ENCODE assay signal across 13 mouse cellular contexts in genomic region chr13:28556385-28556938, GRCm38 (mm10).
A peak's percentile ranks its signal among the peaks of the same experiment; 100 is the strongest.
DNase-seq lines count a peak whose midpoint lies in the region; ATAC-seq and TF ChIP-seq lines count a peak whose summit lies in the region.
"Had no signal": no experiment of that assay in that cellular context is flagged by ENCODE, and none has a peak within 500 bp of the region (broad histone marks: within the 10 kb centered on the region; RNA-seq: fewer than 3 reads in every experiment).

No protein-coding gene starts in this region.

- no peak overlapping the region for H3K4me3 ChIP-seq in limb, embryonic 10.5 days
- no peak overlapping the region for H3K4me3 ChIP-seq in liver, postnatal 0 days (ENCODE audit: low read depth, low read length)
- no peak overlapping the region for H3K4me3 ChIP-seq in midbrain, embryonic 14.5 days (replicated peaks; ENCODE audit: low read depth, low read length)
- H3K4me3 ChIP-seq: forebrain, embryonic 13.5 days; midbrain, embryonic 10.5 days had no signal

- peak overlapping the region; percentile 69 for H3K27ac ChIP-seq in limb, embryonic 10.5 days
- no peak overlapping the region for H3K27ac ChIP-seq in liver, postnatal 0 days (ENCODE audit: low read depth)
- H3K27ac ChIP-seq in midbrain, embryonic 14.5 days (replicated peaks; ENCODE audit: low read depth, low read length), result no peak overlapping the region
- H3K27ac ChIP-seq: forebrain, embryonic 13.5 days; midbrain, embryonic 10.5 days had no signal

- peak; percentile 72 for TF ChIP-seq EP300 in liver, postnatal 0 days (IDR thresholded peaks at IDR 0.05; ENCODE audit: low read depth)

- WGBS in limb, embryonic 10.5 days, result 78% methylated on average over 5 of the region's 5 CpGs
- WGBS in liver, postnatal 0 days (ENCODE audit: insufficient replicate concordance), result 35% methylated on average over 5 of the region's 5 CpGs
- WGBS in midbrain, embryonic 14.5 days, result 83% methylated on average over 5 of the region's 5 CpGs

- H3K9me3 ChIP-seq in limb, embryonic 10.5 days (replicated peaks), result no peaks in the 10 kb centered on the region
- H3K9me3 ChIP-seq in liver, postnatal 0 days (ENCODE audit: low read length), result no peaks in the 10 kb centered on the region
- no peaks in the 10 kb centered on the region for H3K9me3 ChIP-seq in midbrain, embryonic 14.5 days (ENCODE audit: control insufficient read depth, low read length)
- H3K9me3 ChIP-seq: forebrain, embryonic 13.5 days; midbrain, embryonic 10.5 days had no signal

- intact Hi-C loops in heart, postnatal 10 days (cut with DNase I), result no loop called here

- no peak overlapping the region for H3K4me2 ChIP-seq in liver, postnatal 0 days (ENCODE audit: low read depth, low read length)
- no peak overlapping the region for H3K4me2 ChIP-seq in midbrain, embryonic 14.5 days (ENCODE audit: low read length)
- H3K4me2 ChIP-seq: forebrain, embryonic 13.5 days had no signal

- DNase-seq in 416B (ENCODE audit: low read depth), result peak; percentile 79
- no peak for DNase-seq in limb, embryonic 10.5 days (ENCODE audit: low spot score)
- no peak for DNase-seq in liver, postnatal 0 days
- no peak for DNase-seq in midbrain, embryonic 14.5 days
- no peak for DNase-seq in heart, postnatal 10 days
- DNase-seq in cerebellum, adult 11-12 months, result no peak
- DNase-seq in retina, postnatal 1 day, result no peak
- DNase-seq: cerebellum, postnatal 25 days; gastrocnemius, postnatal 14 days had no signal

- H3K27me3 ChIP-seq in limb, embryonic 10.5 days (ENCODE audit: low read depth, poor library complexity, severe bottlenecking), result no peaks in the 10 kb centered on the region
- no peaks in the 10 kb centered on the region for H3K27me3 ChIP-seq in liver, postnatal 0 days (ENCODE audit: insufficient read depth, low read length)
- no peaks in the 10 kb centered on the region for H3K27me3 ChIP-seq in midbrain, embryonic 14.5 days (ENCODE audit: control insufficient read depth, insufficient read depth, low read length)
- H3K27me3 ChIP-seq: CH12.LX; forebrain, embryonic 13.5 days had no signal

- no peaks in the 10 kb centered on the region for H3K36me3 ChIP-seq in limb, embryonic 10.5 days
- no peaks in the 10 kb centered on the region for H3K36me3 ChIP-seq in liver, postnatal 0 days (replicated peaks; ENCODE audit: insufficient read depth, low read length)
- H3K36me3 ChIP-seq in midbrain, embryonic 14.5 days (ENCODE audit: control insufficient read depth, insufficient read depth, low read length), result no peaks in the 10 kb centered on the region

- TF ChIP-seq CTCF in liver, postnatal 0 days (IDR thresholded peaks at IDR 0.05; ENCODE audit: low read depth), result no peak

- peaks cover 49% of the 10 kb centered on the region for H3K4me1 ChIP-seq in limb, embryonic 10.5 days
- no peaks in the 10 kb centered on the region; the same call in 1 of the 2 replicates for H3K4me1 ChIP-seq in liver, postnatal 0 days (ENCODE audit: insufficient read depth)
- peaks cover 19% of the 10 kb centered on the region; the same call in 1 of the 2 replicates for H3K4me1 ChIP-seq in midbrain, embryonic 14.5 days (ENCODE audit: control insufficient read depth, insufficient read depth, low read length)

- peak; percentile 70 for ATAC-seq in common myeloid progenitor, adult 5-6 weeks (replicated peaks; ENCODE audit: low read depth, poor library complexity, severe bottlenecking)
- ATAC-seq in liver, postnatal 0 days, result peak; percentile 21; the same call in 1 of the 2 replicates
- ATAC-seq in midbrain, embryonic 14.5 days (ENCODE audit: low FRiP score, low TSS enrichment), result no peak
- ATAC-seq: forebrain, embryonic 13.5 days had no signal

- no peak overlapping the region for H3K9ac ChIP-seq in liver, postnatal 0 days (replicated peaks)
- H3K9ac ChIP-seq in midbrain, embryonic 14.5 days (replicated peaks; ENCODE audit: low read length), result no peak overlapping the region
- H3K9ac ChIP-seq: forebrain, embryonic 13.5 days had no signal
